ENCODE assay signal across 9 mouse cellular contexts in genomic region chr2:102032713-102033343, GRCm38 (mm10).
DNase-seq lines count a peak whose midpoint lies in the region; ATAC-seq and TF ChIP-seq lines count a peak whose summit lies in the region.
"Had no signal": no experiment of that assay in that cellular context is flagged by ENCODE, and none has a peak within 500 bp of the region (broad histone marks: within the 10 kb centered on the region; RNA-seq: fewer than 3 reads in every experiment).

No protein-coding gene starts in this region.

- H3K36me3 ChIP-seq in lung, postnatal 0 days (ENCODE audit: insufficient read depth, low read length): no peaks in the 10 kb centered on the region
- no peaks in the 10 kb centered on the region for H3K36me3 ChIP-seq in thymus, adult 2 months (ENCODE audit: control insufficient read depth, insufficient read depth, low read length)
- no peaks in the 10 kb centered on the region for H3K36me3 ChIP-seq in liver, embryonic 12.5 days
- no peaks in the 10 kb centered on the region for H3K36me3 ChIP-seq in kidney, embryonic 15.5 days
- H3K36me3 ChIP-seq: neural tube, embryonic 12.5 days had no signal

- no peak overlapping the region for H3K9ac ChIP-seq in lung, postnatal 0 days (replicated peaks; ENCODE audit: low read depth)
- H3K9ac ChIP-seq in liver, embryonic 12.5 days: no peak overlapping the region
- no peak overlapping the region for H3K9ac ChIP-seq in kidney, embryonic 15.5 days
- H3K9ac ChIP-seq: neural tube, embryonic 12.5 days had no signal

- no peaks in the 10 kb centered on the region for H3K27me3 ChIP-seq in lung, postnatal 0 days (replicated peaks; ENCODE audit: insufficient read depth, low read length)
- H3K27me3 ChIP-seq in thymus, adult 2 months (ENCODE audit: control insufficient read depth, insufficient read depth, low read length): no peaks in the 10 kb centered on the region
- H3K27me3 ChIP-seq in liver, embryonic 12.5 days (replicated peaks): no peaks in the 10 kb centered on the region
- no peaks in the 10 kb centered on the region for H3K27me3 ChIP-seq in kidney, embryonic 15.5 days
- H3K27me3 ChIP-seq: neural tube, embryonic 12.5 days had no signal

- ATAC-seq in lung, postnatal 0 days: no peak
- no peak for ATAC-seq in liver, embryonic 12.5 days
- ATAC-seq in kidney, embryonic 15.5 days (replicated peaks; ENCODE audit: low FRiP score): no peak

- H3K9me3 ChIP-seq in lung, postnatal 0 days (ENCODE audit: low read length): no peaks in the 10 kb centered on the region
- no peaks in the 10 kb centered on the region for H3K9me3 ChIP-seq in liver, embryonic 12.5 days (replicated peaks)
- H3K9me3 ChIP-seq in kidney, embryonic 15.5 days (replicated peaks): no peaks in the 10 kb centered on the region
- H3K9me3 ChIP-seq: neural tube, embryonic 12.5 days had no signal

- DNase-seq in lung, postnatal 0 days (ENCODE audit: low spot score): no peak
- DNase-seq in lung, postnatal 25 days (ENCODE audit: low spot score): no peak
- DNase-seq in frontal cortex, adult 2 months (ENCODE audit: extremely low spot score in 1 of 2, low spot score in 1 of 2): peak; percentile 81 to 86
- peak; percentile 87 for DNase-seq in left cerebral cortex, postnatal 4 days
- peak; percentile 84 for DNase-seq in thymus, adult 2 months
- no peak for DNase-seq in embryo, embryonic 10.5 days (ENCODE audit: low spot score)

- no peak overlapping the region for H3K4me3 ChIP-seq in lung, postnatal 0 days (ENCODE audit: low read depth, low read length)
- H3K4me3 ChIP-seq in thymus, adult 2 months (ENCODE audit: control insufficient read depth, insufficient read depth, low read length): no peak overlapping the region
- H3K4me3 ChIP-seq in liver, embryonic 12.5 days: no peak overlapping the region
- H3K4me3 ChIP-seq in kidney, embryonic 15.5 days (replicated peaks): no peak overlapping the region
- H3K4me3 ChIP-seq: neural tube, embryonic 12.5 days had no signal

- no peak overlapping the region for H3K4me2 ChIP-seq in lung, postnatal 0 days (replicated peaks; ENCODE audit: low read depth, low read length)
- H3K4me2 ChIP-seq in liver, embryonic 12.5 days: no peak overlapping the region
- H3K4me2 ChIP-seq in kidney, embryonic 15.5 days: no peak overlapping the region
- H3K4me2 ChIP-seq: neural tube, embryonic 12.5 days had no signal

- intact Hi-C loops in left cerebral cortex, postnatal 4 days (cut with DNase I): no loop called here

- TF ChIP-seq CTCF in lung, postnatal 0 days (IDR thresholded peaks at IDR 0.05): peak; percentile 33
- TF ChIP-seq CTCF in thymus, adult 2 months (IDR thresholded peaks at IDR 0.05; ENCODE audit: borderline replicate concordance, control insufficient read depth, extremely low read depth, insufficient read depth, low read length, poor library complexity): peak; percentile 83

- no peak for TF ChIP-seq EP300 in lung, postnatal 0 days (IDR thresholded peaks at IDR 0.05)

- H3K27ac ChIP-seq in lung, postnatal 0 days (ENCODE audit: low read length): no peak overlapping the region
- H3K27ac ChIP-seq in thymus, adult 2 months (ENCODE audit: control insufficient read depth, insufficient read depth, low read length): peak overlapping the region; percentile 94
- no peak overlapping the region for H3K27ac ChIP-seq in liver, embryonic 12.5 days
- no peak overlapping the region for H3K27ac ChIP-seq in kidney, embryonic 15.5 days
- H3K27ac ChIP-seq: neural tube, embryonic 12.5 days had no signal

- no peaks in the 10 kb centered on the region for H3K4me1 ChIP-seq in lung, postnatal 0 days (ENCODE audit: insufficient read depth, low read depth, low read length)
- H3K4me1 ChIP-seq in thymus, adult 2 months (replicated peaks; ENCODE audit: control insufficient read depth, insufficient read depth, low read length): peaks cover 66% of the 10 kb centered on the region
- H3K4me1 ChIP-seq in liver, embryonic 12.5 days: peaks cover 24% of the 10 kb centered on the region
- H3K4me1 ChIP-seq in kidney, embryonic 15.5 days: peaks cover 38% of the 10 kb centered on the region

- 72% methylated on average over 9 of the region's 9 CpGs for WGBS in lung, postnatal 0 days
- WGBS in thymus, adult 2 months: 32% methylated on average over 9 of the region's 9 CpGs
- 67% methylated on average over 9 of the region's 9 CpGs for WGBS in liver, embryonic 12.5 days (ENCODE audit: insufficient replicate concordance)
- WGBS in kidney, embryonic 15.5 days: 84% methylated on average over 9 of the region's 9 CpGs

- 0 out of 2 replicates have a peak, but pooled peaks have one; percentile 41 for TF ChIP-seq POLR2A in thymus, adult 2 months (IDR thresholded peaks at IDR 0.05; ENCODE audit: control insufficient read depth, extremely low read depth, insufficient read depth, low read length, poor library complexity)

Comparison
In these comparisons a context has a peak if more than half of its experiments do, and no peak if none do; other contexts are left out.
1. DNase-seq: peak in frontal cortex, adult 2 months (2 of 2), left cerebral cortex, postnatal 4 days (single experiment) and thymus, adult 2 months (single experiment); none in lung, postnatal 0 days (single experiment), lung, postnatal 25 days (single experiment) and embryo, embryonic 10.5 days (single experiment).